Mouse (Mus musculus): ENCODE measurements around the gene Gng4.

- TF ChIP-seq CTCF (IDR thresholded peaks at IDR 0.05; ENCODE audit: extremely low read depth, insufficient read length, insufficient replicate concordance, low read depth, low read length), result no peak
- no peak for TF ChIP-seq POLR2A (IDR thresholded peaks at IDR 0.05; ENCODE audit: low read depth, low read length)
Measured at GRCm38 (mm10) chr13:13777696-13778095, 6.2 kb upstream of the Gng4 start.
